Comparison of ENCODE assay signal across 8 mouse cellular contexts in the genomic region with DNA sequence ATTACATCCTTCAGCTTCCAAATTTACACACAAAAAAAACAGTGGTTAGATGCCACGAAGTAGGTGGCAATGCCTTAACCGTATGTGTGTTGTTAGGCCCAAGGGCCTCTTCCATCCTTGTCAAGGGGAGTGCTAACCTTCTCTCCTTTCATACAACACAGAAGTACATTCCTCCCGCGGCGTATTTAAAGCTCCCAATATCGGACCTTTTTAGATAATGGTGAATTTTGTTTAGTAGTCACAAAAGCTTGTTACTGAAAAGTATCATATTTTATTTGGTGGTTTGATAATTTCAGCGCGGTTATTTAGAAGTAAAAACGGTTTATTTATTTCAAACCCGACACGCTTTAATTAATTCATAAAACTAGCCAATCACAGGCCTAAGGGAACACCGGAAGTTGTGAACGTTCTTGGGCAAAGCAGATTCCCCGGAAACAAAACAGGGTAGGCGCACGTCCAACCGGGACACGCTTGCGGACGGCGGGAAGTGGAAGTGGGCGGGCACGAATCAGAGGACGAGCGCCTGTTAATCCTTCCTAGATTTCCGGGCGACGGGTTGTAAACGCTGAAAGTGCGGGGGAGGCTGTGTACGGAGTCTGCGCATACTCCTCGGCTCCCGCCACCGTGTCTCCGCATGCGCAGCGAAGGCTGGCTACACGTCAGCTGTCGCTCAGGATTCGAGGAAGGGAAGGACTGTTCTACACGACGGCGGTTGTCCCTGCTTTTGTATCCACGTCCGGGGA. TPM values are rescaled to one million over a fixed set of nuclear protein-coding genes. Genes with fewer than 3 reads are reported as not detected.
DNase-seq lines count a peak whose midpoint lies in the region; ATAC-seq lines count a peak whose summit lies in the region.

No protein-coding gene starts in this region.

- H3K4me3 ChIP-seq in heart, embryonic 14.5 days (ENCODE audit: control insufficient read depth in 1 of 2, insufficient read depth in 1 of 2, low read depth in 1 of 2, low read length in 2 of 2) = peak overlapping the region; percentile 35 to 37
- H3K4me3 ChIP-seq in liver, embryonic 13.5 days (replicated peaks) = peak overlapping the region; percentile 58
- H3K4me3 ChIP-seq in stomach, embryonic 16.5 days (replicated peaks; ENCODE audit: low read length) = peak overlapping the region; percentile 53

- H3K4me1 ChIP-seq in heart, embryonic 14.5 days (ENCODE audit: control insufficient read depth in 2 of 2, insufficient read depth in 2 of 2, low read length in 2 of 2) = peaks cover 0 to 12% of the 10 kb centered on the region in 2 experiments; a peak in 2 of 4 replicates
- peaks cover 24% of the 10 kb centered on the region for H3K4me1 ChIP-seq in liver, embryonic 13.5 days (replicated peaks)
- H3K4me1 ChIP-seq in stomach, embryonic 16.5 days (ENCODE audit: control insufficient read depth, insufficient read depth, low read length) = peaks cover 15% of the 10 kb centered on the region

- peak overlapping the region; percentile 68 to 87 for H3K27ac ChIP-seq in heart, embryonic 14.5 days (replicated peaks in 1 of 2; ENCODE audit: control insufficient read depth in 1 of 2, insufficient read depth in 1 of 2, low read depth in 2 of 2, low read length in 2 of 2)
- peak overlapping the region; percentile 88 for H3K27ac ChIP-seq in liver, embryonic 13.5 days
- peak overlapping the region; percentile 94 for H3K27ac ChIP-seq in stomach, embryonic 16.5 days (ENCODE audit: low read length)

- H3K9ac ChIP-seq in heart, embryonic 14.5 days (ENCODE audit: low read length) = peak overlapping the region; percentile 71
- peak overlapping the region; percentile 70 for H3K9ac ChIP-seq in liver, embryonic 13.5 days
- H3K9ac ChIP-seq in stomach, embryonic 16.5 days (ENCODE audit: low read length) = peak overlapping the region; percentile 78

- DNase-seq in c-Kit-negative CD71-positive TER-119-positive erythroid progenitor cells, embryonic 14.5 days (ENCODE audit: low read depth, low spot score) = peak; percentile 87
- peak; percentile 98 for DNase-seq in fibroblast of lung, adult 2 months (ENCODE audit: low read depth)
- DNase-seq in kidney, postnatal 14 days = peak; percentile 99
- DNase-seq in liver, embryonic 13.5 days = peak; percentile 93
- peak; percentile 93 for DNase-seq in neural tube, embryonic 10.5 days (ENCODE audit: extremely low spot score, low spot score)

- no peaks in the 10 kb centered on the region for H3K27me3 ChIP-seq in heart, embryonic 14.5 days (ENCODE audit: control insufficient read depth, insufficient read depth, low read length)
- no peaks in the 10 kb centered on the region for H3K27me3 ChIP-seq in liver, embryonic 13.5 days
- H3K27me3 ChIP-seq in stomach, embryonic 16.5 days (ENCODE audit: control insufficient read depth, insufficient read depth, low read length) = no peaks in the 10 kb centered on the region

- H3K9me3 ChIP-seq in heart, embryonic 14.5 days (ENCODE audit: control insufficient read depth, low read length) = no peaks in the 10 kb centered on the region
- no peaks in the 10 kb centered on the region for H3K9me3 ChIP-seq in liver, embryonic 13.5 days (replicated peaks)
- H3K9me3 ChIP-seq in stomach, embryonic 16.5 days (replicated peaks; ENCODE audit: control insufficient read depth, low read length) = no peaks in the 10 kb centered on the region

- peak; percentile 92 for ATAC-seq in CD4-positive, CD25-positive, alpha-beta regulatory T cell, adult 4 months
- peak; percentile 97 for ATAC-seq in heart, embryonic 14.5 days (ENCODE audit: insufficient number of reproducible peaks, insufficient read depth, low FRiP score, low read depth)
- ATAC-seq in liver, embryonic 13.5 days (ENCODE audit: low read depth) = peak; percentile 95
- peak; percentile 98 for ATAC-seq in stomach, embryonic 16.5 days (ENCODE audit: insufficient read depth, low FRiP score)

- H3K4me2 ChIP-seq in heart, embryonic 14.5 days (ENCODE audit: low read length) = peak overlapping the region; percentile 62
- H3K4me2 ChIP-seq in liver, embryonic 13.5 days = peak overlapping the region; percentile 76
- peak overlapping the region; percentile 89 for H3K4me2 ChIP-seq in stomach, embryonic 16.5 days (ENCODE audit: low read depth, low read length)

- H3K36me3 ChIP-seq in heart, embryonic 14.5 days (ENCODE audit: control insufficient read depth, insufficient read depth, low read length) = peaks cover 18% of the 10 kb centered on the region
- peaks cover 30% of the 10 kb centered on the region for H3K36me3 ChIP-seq in liver, embryonic 13.5 days
- H3K36me3 ChIP-seq in stomach, embryonic 16.5 days (ENCODE audit: control insufficient read depth, insufficient read depth, low read length) = peaks cover 8% of the 10 kb centered on the region; the same call in 1 of the 2 replicates

- WGBS in heart, embryonic 14.5 days = under 1% methylated on average over 46 of the region's 46 CpGs
- WGBS in liver, embryonic 13.5 days (ENCODE audit: insufficient replicate concordance) = under 1% methylated on average over 46 of the region's 46 CpGs
- under 1% methylated on average over 46 of the region's 46 CpGs for WGBS in stomach, embryonic 16.5 days

RNA-seq across cellular contexts. Expression of a gene that starts 25.0 kb away (rescaled TPM):
- polyA plus RNA-seq in CD4-positive, CD25-positive, alpha-beta regulatory T cell, adult 4 months (2017; shearing (Covaris generic)) = 10 to 100 TPM; 15.6 to 17.1 TPM
- polyA plus RNA-seq in heart, embryonic 14.5 days (2014; fragmentation: Nextera tagmentation; extraction: Ambion mirVana) = 29.5 and 30.2 TPM in 2 replicates
- 32.1 and 35.9 TPM in 2 replicates for polyA plus RNA-seq in liver, embryonic 13.5 days (2015; fragmentation: Nextera tagmentation; extraction: Ambion mirVana)
- 45.6 TPM in 2 replicates for polyA plus RNA-seq in stomach, embryonic 16.5 days (2015; fragmentation: Nextera tagmentation; extraction: Ambion mirVana)

RNA-seq across cellular contexts. Expression of a gene that starts 32.5 kb away (rescaled TPM):
- polyA plus RNA-seq in CD4-positive, CD25-positive, alpha-beta regulatory T cell, adult 4 months (2017; shearing (Covaris generic)) = 10 to 100 TPM; 33.5 to 34.3 TPM
- 70.8 and 74.8 TPM in 2 replicates for polyA plus RNA-seq in heart, embryonic 14.5 days (2014; fragmentation: Nextera tagmentation; extraction: Ambion mirVana)
- 25.0 and 37.2 TPM in 2 replicates for polyA plus RNA-seq in liver, embryonic 13.5 days (2015; fragmentation: Nextera tagmentation; extraction: Ambion mirVana)
- polyA plus RNA-seq in stomach, embryonic 16.5 days (2015; fragmentation: Nextera tagmentation; extraction: Ambion mirVana) = 79.3 and 85.4 TPM in 2 replicates

Comparison
In these comparisons a context has a peak if more than half of its experiments do, and no peak if none do; other contexts are left out.
1. Peak in every context shown above with its lines: DNase-seq, ATAC-seq, H3K4me3 ChIP-seq and H3K27ac ChIP-seq.